Mouse (Mus musculus) thymus, postnatal 25 days (tissue): ENCODE data around the gene Lrrc55.

ENCODE experiments used
- DNase-seq: peaks from one replicate; pipeline ENCODE4 v3.0.0; 2022

The Lrrc55 gene

GRCm38 (mm10) chr2:85129496-85129971 is 67.5 kb downstream of the Lrrc55 start:
- no peak for DNase-seq

- peak; percentile 42 for DNase-seq
Observed at GRCm38 (mm10) chr2:85123869-85124535, 73.0 kb downstream of the Lrrc55 start.

DNA sequence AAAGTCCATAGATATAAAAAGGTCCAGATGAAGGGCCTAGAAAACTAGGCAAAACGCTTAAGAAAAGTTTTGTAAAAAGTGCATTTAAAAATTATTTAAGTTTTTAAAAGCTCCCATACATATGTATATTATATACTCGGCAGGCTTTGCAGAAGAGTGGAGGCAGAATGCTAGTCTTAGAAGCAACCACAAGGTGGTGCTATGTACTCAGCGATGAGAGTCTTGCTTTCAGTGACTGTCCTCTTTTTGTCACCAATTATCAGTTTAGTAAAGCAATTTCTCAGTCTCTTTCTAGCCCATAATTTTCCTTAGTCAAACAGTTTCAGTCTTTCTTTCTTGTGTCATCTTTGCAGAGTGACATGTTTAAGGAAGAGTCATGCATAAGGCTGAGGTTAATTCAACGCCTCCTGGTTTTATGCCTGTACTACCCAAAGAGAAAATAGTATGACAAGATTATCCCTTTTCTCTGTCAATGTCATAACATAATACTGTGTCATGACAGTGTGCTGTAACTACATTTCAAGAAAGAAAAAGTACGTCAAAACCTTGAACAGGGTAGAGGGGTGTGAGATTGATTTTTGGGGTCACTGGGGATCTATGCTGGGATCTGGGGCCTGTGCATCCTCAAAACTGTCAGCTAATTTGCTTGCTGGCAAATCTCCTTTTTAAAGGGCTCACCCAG is 73.7 kb downstream of the Lrrc55 start:
- DNase-seq, result peak; percentile 23
